Mouse (Mus musculus) cerebellum, postnatal 14 days (tissue): ENCODE data around the gene Ugt1a1.
"Not testable (repeated sequence)": the region's sequence is repeated elsewhere in the genome, so short reads cannot be mapped to it uniquely, and the experiment has no call there.

Experiments used
- DNase-seq, 2 experiments: peaks; one replicate each; pipeline ENCODE4 v3.0.0; 2021; ENCODE audit warnings: mixed read lengths in 2 of 2

Gene Ugt1a1

GRCm38 (mm10) chr1:88218591-88218990 lies 6.8 kb downstream of the Ugt1a1 start:
- DNase-seq: no peak

DNA sequence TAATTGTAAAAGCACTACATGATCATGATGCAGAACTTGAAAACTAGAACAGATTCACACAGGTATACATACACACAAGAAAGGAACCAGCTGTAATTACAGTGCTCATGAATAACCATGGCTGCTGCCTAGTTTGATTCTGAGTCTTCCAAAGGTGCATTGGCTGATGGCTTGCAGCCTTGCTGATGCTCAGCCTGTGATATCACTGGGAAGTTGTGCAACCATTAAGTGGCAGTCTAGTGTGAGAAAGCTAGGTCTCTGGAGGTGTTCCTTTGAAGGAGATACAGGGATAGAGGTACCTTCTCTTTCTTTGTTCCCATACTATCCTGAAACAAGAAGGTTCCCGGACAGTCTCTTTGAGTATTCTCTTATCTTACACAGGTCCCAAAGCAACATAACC lies 7.3 kb downstream of the Ugt1a1 start:
- DNase-seq: no peak

DNA sequence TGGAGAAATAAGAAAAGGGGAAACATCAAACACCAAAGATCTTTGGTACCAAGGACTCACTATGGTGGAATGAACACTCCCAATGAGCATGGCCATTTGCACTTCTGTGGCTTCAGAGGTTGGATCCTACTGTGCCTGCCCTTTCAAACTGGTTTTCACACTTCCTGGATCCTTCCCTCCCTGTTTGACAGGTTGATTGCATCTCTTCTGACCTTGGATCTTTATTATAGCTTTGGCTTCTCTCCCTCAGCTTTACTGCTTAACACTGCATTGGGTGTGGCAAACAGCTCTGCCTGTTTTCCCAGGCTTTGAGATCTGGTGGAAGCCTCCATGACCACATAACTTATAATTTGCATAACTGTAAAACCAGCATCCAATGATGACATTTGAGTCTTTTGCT lies 8.6 kb downstream of the Ugt1a1 start:
- no peak for DNase-seq

- DNase-seq: no peak
Observed at GRCm38 (mm10) chr1:88222216-88222615, 10.5 kb downstream of the Ugt1a1 start.

- DNase-seq: not testable (repeated sequence)
Observed at GRCm38 (mm10) chr1:88223011-88223515, 11.3 kb downstream of the Ugt1a1 start.

GRCm38 (mm10) chr1:88223591-88223990 lies 11.8 kb downstream of the Ugt1a1 start:
- DNase-seq: no peak

- no peak for DNase-seq
Observed at GRCm38 (mm10) chr1:88224029-88224776, 12.4 kb downstream of the Ugt1a1 start.

GRCm38 (mm10) chr1:88225301-88225700 lies 13.5 kb downstream of the Ugt1a1 start:
- not testable (repeated sequence) for DNase-seq

GRCm38 (mm10) chr1:88225741-88226140 lies 14.0 kb downstream of the Ugt1a1 start:
- DNase-seq: no peak

DNA sequence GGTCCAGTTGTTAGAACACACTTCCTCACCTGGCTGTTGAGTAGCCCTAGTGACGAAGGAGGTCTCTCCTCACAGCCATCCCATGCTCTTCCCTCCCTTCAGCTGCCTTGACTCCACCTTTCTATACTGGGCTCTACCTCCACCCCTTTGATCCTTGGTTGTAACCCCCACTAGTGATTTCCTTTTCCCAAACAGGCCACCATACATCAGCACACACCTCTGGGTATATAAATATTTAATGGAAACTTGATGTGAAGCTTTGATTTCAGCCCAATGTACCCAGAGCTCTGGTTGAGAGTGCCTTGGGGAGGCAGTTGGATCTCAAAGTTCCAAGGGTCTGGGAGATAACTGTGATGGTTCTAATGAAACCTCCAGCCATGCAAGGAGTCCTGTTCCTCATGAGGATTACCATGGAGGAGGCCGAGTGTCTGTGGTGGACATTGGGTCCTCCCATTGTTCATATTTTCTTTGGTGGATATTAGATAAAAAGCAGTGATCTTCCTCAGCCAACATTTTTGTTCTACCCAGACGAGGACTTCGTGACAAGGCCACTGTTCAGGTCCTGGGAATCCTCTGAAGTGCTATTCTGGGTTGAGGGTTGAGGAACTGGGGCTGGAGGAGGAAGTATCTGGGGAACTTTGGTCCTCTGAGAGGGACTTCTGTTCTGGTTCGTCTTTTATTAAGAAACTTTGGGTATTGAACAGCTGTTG lies 15.1 kb downstream of the Ugt1a1 start, which contains the start of gene Mroh2a:
TSS of gene Mroh2a (plus strand) at position 317 of the 710 bp plus-strand sequence.
- DNase-seq: no peak

DNA sequence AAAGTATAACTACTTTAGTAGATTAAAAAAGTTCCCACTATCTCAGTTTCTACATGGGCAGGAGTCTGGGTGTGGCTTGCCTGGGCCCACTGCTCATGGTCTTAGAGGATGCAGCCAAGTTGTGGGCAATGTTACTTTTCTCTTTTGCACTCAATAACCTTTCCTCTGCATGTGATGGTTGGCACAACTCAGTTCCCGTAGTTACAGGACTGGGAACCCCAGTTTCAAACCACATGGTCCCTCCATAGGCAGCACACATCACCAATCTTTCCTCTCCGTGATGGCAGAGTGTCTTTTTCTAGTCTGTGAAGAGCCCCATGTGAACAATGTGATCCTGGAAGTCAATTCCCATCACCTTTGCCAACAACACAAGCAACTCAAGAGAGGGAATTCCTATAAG lies 15.7 kb downstream of the Ugt1a1 start:
- DNase-seq: no peak

DNA sequence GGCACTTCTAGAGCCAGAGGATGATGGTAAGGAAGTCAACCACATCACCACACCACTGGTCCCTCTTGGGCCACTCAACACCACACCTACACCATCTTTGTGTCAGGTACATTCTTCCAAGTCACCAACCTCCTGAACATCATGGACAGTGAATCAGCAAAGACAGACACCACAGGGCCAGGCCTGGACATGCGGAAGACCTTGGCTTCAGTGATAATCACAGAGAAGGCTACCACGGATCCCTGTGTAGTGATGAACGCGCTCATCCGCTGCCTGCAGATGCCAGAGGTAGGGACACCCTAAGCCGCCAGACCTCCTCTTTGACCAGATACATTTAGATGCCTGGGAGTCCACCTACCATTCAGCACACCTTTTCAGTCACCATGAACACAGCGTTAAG lies 16.4 kb downstream of the Ugt1a1 start:
- no peak for DNase-seq

DNA sequence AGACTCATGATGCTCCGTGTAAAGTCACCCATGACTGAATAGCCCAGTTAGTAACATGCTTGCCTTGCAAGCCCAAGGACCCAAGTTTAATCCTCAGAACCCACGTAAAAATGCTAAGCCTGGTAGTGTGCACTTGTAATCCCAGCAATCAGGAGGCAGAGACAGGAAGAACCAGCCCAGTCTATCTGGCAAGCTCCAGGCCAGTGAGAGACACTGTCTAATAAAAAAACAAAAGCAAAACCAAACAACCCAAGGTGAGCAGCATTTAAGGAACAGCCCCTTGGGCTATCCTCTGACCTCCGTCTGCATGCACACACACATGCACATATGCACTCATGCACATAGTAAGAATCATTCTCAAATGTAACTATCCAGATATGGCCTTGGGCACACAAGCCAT lies 17.8 kb downstream of the Ugt1a1 start:
- no peak for DNase-seq

GRCm38 (mm10) chr1:88229986-88230385 lies 18.2 kb downstream of the Ugt1a1 start:
- no peak for DNase-seq

GRCm38 (mm10) chr1:88230421-88230820 lies 18.7 kb downstream of the Ugt1a1 start:
- no peak for DNase-seq

GRCm38 (mm10) chr1:88230981-88231802 lies 19.4 kb downstream of the Ugt1a1 start:
- no peak for DNase-seq

DNA sequence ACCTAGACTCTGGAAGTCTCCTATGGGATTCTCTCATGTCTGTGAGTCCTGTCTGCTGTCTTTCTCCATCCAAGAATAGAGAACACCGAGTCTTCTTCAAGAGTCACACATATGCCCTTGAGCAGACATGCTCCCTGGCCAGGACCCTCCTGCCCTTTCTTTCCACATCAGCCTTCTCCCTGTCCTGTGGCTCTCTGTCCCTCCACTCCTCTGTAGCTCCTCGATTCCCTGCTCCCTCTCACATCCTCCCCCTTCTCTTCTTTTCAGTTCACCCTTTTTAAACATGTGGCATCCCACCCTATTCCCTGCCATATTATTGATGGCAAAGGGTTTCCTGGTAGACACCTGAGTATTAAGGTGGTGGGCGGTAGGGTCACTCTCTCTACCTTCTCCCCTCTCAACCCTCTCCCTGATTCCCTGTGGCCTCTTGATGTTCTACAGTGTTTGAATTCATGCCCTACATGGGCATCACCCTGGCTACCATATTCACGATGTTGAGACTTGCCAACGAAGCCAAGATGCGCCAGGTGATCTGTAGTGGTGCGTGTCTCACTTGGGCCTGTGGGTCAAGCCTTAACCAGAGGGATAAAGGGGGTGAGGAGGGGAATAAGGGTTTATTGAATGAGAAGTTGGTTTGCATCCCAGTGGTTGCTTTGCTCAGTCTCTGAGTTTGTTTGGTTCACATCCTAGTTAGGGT lies 20.2 kb downstream of the Ugt1a1 start:
- DNase-seq: peak in 1 of 2 experiments; percentile 4

- DNase-seq: peak in 1 of 2 experiments; percentile 1
Observed at GRCm38 (mm10) chr1:88232664-88233380, 21.1 kb downstream of the Ugt1a1 start.

DNA sequence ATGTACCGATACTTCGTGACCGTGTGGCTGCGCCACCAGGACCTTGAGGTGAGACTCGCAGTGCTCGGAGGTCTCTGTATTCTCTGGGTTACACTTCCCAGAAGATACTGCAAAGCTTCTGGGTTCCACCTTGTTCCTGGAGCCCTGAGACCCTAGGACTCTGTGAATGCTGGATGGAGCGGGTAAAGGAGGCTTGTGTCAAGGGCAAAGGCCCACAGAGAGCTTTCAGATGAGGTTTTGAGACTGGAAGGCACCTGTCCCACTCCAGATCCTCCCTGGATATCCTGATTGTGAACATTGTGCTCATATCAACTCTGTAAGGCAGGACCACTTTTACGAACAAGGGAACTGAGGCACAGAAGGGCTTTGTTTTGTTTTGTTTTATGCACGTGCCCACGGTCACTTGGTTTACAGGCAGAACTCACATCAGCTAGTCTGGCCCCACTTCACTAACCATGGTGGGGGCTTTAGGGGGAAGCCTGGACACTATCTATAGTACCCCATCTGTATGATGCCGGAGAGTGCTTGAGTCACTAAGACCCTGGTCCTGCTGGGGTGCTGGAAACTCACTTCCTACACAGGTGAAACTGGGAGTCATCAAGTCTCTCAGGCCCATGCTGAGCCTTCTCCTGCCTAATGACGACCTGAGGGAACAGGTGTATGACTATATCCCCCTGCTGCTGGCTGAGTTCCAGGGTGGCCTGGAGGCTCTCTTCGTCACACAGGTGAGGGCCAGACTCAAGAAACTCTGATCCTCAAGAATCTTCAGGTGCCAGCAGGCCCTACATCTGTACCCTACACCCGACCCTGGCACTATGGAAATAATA lies 21.9 kb downstream of the Ugt1a1 start:
- DNase-seq: peak in 1 of 2 experiments; percentile 1

DNA sequence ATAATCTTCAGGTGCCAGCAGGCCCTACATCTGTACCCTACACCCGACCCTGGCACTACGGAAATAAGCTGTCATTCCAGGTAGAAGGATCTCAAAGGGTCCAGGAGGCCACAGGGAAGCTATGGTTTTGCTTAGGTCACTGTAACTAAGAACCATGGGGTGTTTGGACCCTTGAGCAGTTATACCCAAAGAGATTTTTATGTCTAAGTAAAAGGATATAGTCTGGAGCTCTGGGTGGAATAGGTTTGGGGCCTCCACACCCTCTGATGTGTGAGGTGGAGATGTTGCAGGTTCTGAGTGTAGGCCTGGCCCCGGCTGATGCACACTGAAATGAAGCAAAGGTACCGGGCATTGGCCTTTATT lies 22.5 kb downstream of the Ugt1a1 start:
- DNase-seq: no peak

GRCm38 (mm10) chr1:88234646-88235045 lies 22.9 kb downstream of the Ugt1a1 start:
- DNase-seq: no peak
